Mouse (Mus musculus): ENCODE measurements around the gene Alg14. TPM values are rescaled to one million over a fixed set of nuclear protein-coding genes. Genes with fewer than 3 reads are reported as not detected.
A peak's percentile ranks its signal among the peaks of the same experiment; 100 is the strongest.

Alg14 gene
- total RNA-seq, 1 experiment from 2014 or later: 24.4 TPM

GRCm38 (mm10) chr3:121348792-121349191, 57.2 kb downstream of the Alg14 start:
- ATAC-seq (replicated peaks in 1 of 2; ENCODE audit: insufficient read depth in 1 of 2, low FRiP score in 2 of 2, low TSS enrichment in 1 of 2, low read depth in 1 of 2, poor library complexity in 2 of 2, severe bottlenecking in 2 of 2): no peak

GRCm38 (mm10) chr3:121349334-121350169, 58.0 kb downstream of the Alg14 start:
- no peak for ATAC-seq (replicated peaks in 1 of 2; ENCODE audit: insufficient read depth in 1 of 2, low FRiP score in 2 of 2, low TSS enrichment in 1 of 2, low read depth in 1 of 2, poor library complexity in 2 of 2, severe bottlenecking in 2 of 2)

DNA sequence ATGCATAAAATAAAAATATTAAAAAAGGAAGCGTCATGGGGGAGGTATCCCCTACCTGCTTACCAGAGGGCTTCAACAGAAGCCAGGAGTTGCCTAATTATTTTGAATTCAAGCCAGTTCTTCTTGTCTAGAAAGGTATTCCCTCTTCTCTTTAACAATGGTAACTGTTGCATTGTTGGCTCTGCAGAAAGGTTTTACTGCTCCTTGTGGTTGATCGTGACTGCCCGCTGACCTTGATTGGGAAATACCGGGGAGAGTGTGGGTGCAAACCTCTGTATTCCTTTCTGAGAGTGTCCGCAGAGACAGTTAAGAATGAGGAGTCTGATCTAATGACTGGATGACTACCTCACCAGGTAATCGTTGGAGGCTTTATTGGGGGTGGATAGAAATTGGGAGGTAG, 59.7 kb downstream of the Alg14 start:
- no peak for ATAC-seq (replicated peaks in 1 of 2; ENCODE audit: insufficient read depth in 1 of 2, low FRiP score in 2 of 2, low TSS enrichment in 1 of 2, low read depth in 1 of 2, poor library complexity in 2 of 2, severe bottlenecking in 2 of 2)

DNA sequence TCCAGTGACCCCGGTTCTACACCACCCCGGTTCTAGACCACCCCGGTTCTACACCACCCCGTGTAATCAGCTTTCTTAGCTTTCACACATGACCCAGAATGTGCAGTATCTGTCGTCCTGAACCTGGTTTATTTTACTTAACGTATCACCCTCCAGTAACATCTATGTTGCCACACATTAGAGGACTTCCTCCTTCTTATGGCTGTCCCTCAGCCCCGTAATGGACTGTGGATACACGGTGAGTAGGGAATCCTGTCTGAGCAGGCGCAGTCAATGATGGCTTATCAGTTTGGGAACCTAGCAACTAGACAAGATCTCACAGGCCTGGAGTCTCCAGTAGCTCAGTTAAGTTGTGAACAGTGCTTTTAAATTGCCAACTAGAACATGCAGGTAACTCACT, 62.7 kb downstream of the Alg14 start:
- ATAC-seq (replicated peaks in 1 of 2; ENCODE audit: insufficient read depth in 1 of 2, low FRiP score in 2 of 2, low TSS enrichment in 1 of 2, low read depth in 1 of 2, poor library complexity in 2 of 2, severe bottlenecking in 2 of 2): peak in 1 of 2 experiments; percentile 46; a peak in 1 of 4 replicates

DNA sequence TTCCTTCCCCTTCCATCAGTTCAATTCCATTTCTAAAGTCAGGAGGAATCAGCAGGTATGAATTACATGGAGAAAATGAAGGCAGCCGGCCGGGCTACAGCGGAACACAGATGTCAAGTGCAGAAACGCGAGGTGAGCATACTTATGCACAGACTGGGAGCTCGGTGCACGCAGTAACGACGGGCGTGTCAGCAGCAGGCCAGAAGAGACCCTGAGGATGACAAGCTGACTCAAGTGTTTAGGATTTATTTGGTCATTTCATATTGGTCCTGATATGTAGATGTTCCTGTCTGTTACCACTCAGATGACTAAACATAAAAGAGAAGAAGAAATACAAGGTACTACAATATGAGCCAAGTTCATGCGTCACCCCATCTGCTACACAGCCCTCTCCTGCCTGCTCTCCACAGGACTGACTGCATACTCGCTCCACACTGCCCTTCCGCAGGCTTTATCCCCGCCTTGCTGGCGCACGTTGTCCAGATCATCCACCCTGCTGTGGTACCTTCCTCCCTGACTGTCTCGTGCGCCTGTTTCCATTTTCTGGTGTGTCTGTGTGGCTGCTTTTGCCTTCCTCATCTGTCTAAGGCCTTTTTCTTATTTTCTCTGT, 63.4 kb downstream of the Alg14 start:
- peak; percentile 8 to 31; a peak in 1 of 4 replicates for ATAC-seq (replicated peaks in 1 of 2; ENCODE audit: insufficient read depth in 1 of 2, low FRiP score in 2 of 2, low TSS enrichment in 1 of 2, low read depth in 1 of 2, poor library complexity in 2 of 2, severe bottlenecking in 2 of 2)

- no peak for ATAC-seq (replicated peaks in 1 of 2; ENCODE audit: insufficient read depth in 1 of 2, low FRiP score in 2 of 2, low TSS enrichment in 1 of 2, low read depth in 1 of 2, poor library complexity in 2 of 2, severe bottlenecking in 2 of 2)
Measured at GRCm38 (mm10) chr3:121355569-121355968, 64.0 kb downstream of the Alg14 start.

DNA sequence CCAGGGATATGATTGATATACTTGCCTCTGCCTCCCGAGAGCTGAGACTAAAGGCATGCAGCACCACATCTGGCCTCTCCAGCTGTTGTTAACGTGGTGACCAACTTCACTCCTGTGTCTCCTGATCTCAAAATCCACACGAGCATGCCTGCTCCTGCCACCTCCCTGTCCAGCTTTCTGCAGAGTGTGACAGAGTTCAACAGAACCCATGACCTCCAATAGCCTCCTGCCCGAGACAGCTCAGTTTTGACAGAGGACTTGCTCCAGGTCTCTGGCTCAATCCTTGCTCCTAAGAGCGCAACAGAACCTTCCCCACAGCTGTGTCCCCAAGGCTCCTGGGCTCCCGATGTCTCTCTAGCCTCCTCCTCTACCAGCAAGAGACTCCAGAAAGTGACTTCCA, 64.5 kb downstream of the Alg14 start:
- ATAC-seq (replicated peaks in 1 of 2; ENCODE audit: insufficient read depth in 1 of 2, low FRiP score in 2 of 2, low TSS enrichment in 1 of 2, low read depth in 1 of 2, poor library complexity in 2 of 2, severe bottlenecking in 2 of 2): no peak

DNA sequence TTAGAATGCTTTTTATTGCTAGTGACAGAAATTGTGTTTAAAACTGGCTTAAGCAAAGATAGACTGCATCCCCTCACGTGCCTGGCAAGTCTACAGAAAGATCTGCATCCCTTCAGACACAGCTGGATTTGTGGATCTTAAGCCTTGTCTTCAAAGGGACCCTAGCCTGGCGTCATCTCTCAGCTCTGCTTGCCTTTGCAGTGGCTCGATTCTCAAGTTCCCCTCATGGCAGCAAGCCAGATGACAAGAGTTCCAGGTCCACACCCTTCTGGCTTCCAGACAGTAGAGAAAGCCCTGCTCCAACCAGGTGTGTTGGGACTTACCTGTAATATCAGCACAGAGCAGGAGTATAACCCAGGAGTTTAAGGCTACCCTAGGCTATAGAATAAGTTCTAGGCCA, 65.5 kb downstream of the Alg14 start:
- no peak for ATAC-seq (replicated peaks in 1 of 2; ENCODE audit: insufficient read depth in 1 of 2, low FRiP score in 2 of 2, low TSS enrichment in 1 of 2, low read depth in 1 of 2, poor library complexity in 2 of 2, severe bottlenecking in 2 of 2)

DNA sequence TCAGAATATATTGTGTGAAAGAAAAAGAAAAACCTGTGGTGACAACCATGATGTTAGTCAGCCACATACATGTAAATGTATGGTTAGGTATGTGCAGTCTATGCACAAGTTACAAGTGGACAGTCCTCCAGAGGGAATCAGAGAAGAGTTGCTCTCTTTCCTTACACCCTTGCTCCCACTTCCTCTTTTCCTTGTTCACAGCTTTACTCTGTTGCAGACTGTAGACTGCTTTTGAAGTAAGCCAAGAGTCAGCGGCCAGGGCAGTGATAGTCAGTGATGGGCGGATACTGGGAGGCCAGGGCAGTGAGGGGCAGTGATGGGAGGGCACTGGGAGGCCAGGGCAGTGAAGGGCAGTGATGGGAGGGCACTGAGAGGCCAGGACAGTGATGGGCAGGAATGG, 66.7 kb downstream of the Alg14 start:
- 0 out of 4 replicates have a peak, but pooled peaks of 1 of the 2 experiments have one; percentile 26 for ATAC-seq (replicated peaks in 1 of 2; ENCODE audit: insufficient read depth in 1 of 2, low FRiP score in 2 of 2, low TSS enrichment in 1 of 2, low read depth in 1 of 2, poor library complexity in 2 of 2, severe bottlenecking in 2 of 2)

DNA sequence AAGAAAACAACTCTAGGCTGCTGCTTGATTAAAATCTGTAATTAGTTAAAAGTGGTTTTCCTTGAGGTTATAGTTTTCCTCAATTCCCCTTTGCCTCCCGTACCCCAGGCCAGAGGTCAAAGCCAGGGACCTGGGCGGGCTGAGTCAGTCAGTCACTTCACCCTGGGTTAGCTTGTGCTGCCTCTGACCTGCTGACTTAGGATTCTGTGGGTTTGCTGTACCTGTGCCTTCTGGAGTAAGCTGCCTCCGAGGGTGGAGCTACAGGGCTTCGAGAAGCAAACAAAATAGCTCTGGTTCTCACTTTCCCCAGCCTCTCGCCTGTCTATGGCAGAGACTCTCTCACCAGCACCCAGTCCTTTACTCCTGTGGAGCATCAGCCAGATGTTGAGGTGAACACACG, 67.3 kb downstream of the Alg14 start:
- ATAC-seq (replicated peaks in 1 of 2; ENCODE audit: insufficient read depth in 1 of 2, low FRiP score in 2 of 2, low TSS enrichment in 1 of 2, low read depth in 1 of 2, poor library complexity in 2 of 2, severe bottlenecking in 2 of 2): no peak

GRCm38 (mm10) chr3:121359272-121359671, 67.7 kb downstream of the Alg14 start:
- no peak for ATAC-seq (replicated peaks in 1 of 2; ENCODE audit: insufficient read depth in 1 of 2, low FRiP score in 2 of 2, low TSS enrichment in 1 of 2, low read depth in 1 of 2, poor library complexity in 2 of 2, severe bottlenecking in 2 of 2)

DNA sequence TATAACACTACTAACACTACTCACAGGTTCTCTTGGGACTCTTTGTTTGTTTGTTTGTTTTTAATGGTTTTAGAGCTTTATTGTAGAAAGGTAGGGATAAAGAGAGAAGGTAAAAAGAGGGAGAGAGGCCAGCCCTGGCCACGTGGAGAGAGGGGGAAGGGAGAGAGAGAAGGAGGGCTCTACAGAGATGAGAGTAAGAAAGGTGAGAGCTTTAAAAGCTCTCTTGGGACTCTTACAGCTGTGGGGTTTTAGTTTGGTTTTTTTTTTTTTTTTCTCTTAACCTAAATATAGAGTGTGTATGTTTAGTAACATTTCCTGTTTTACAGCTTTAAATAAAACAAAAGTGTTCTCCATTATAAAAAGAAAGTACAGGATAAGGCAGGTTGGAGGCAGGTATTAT, 70.4 kb downstream of the Alg14 start:
- no peak for ATAC-seq (replicated peaks in 1 of 2; ENCODE audit: insufficient read depth in 1 of 2, low FRiP score in 2 of 2, low TSS enrichment in 1 of 2, low read depth in 1 of 2, poor library complexity in 2 of 2, severe bottlenecking in 2 of 2)

DNA sequence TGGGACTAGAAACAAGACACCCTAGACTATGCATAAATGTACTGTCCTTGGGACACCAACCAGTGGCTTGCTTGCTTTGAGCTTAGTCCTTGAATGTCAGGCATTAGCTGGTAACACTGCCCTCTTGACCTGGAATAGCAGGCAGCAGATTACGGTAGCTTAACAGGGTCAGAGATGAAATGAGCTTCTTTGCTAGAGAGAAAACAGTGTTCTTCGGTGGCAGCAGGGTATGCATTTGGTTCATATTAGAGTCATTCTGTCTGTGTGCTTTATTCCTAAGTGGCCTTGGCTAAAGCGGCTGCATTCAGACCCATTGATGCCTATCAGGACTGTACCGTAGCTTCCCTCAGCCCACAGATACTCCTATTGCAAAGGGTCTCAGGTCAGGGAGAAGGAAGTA, 72.8 kb downstream of the Alg14 start:
- ATAC-seq (replicated peaks in 1 of 2; ENCODE audit: insufficient read depth in 1 of 2, low FRiP score in 2 of 2, low TSS enrichment in 1 of 2, low read depth in 1 of 2, poor library complexity in 2 of 2, severe bottlenecking in 2 of 2): no peak

DNA sequence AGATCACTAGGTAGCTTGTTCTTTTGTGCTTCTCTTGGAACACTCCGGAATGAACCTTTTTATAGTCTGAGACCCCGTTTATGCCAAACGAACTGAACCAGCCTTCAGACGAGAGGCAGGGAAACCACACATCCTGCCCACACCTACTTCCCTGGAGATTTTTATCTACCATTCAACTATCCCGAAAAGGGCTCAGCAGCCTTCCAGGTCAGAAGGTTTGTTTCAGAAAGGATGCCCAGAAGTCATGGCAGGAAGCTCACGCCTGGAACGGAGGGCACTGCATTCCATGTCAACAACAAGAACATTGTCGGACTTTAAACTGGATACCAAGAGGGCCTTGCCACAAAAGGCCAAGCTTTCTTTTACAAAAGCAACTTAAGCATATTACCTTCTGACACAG, 73.6 kb downstream of the Alg14 start:
- no peak for ATAC-seq (replicated peaks in 1 of 2; ENCODE audit: insufficient read depth in 1 of 2, low FRiP score in 2 of 2, low TSS enrichment in 1 of 2, low read depth in 1 of 2, poor library complexity in 2 of 2, severe bottlenecking in 2 of 2)

DNA sequence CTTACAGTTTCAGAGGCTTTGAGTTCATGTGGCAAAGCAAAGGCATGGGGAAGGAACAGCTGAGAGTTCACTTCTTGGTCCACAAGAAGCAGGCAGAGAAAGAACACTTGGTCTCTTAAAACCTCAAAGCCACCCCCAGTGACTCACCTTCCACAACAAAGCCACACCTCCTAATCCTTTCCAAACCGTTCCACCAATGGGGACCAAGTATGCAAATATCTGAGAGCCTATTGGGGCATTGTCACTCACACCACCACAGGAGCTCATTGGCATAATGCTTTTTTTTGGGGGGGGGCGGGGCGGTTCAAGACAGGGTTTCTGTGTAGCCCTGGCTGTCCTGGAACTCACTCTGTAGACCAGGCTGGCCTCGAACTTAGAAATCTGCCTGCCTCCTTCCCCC, 77.0 kb downstream of the Alg14 start:
- no peak for ATAC-seq (replicated peaks in 1 of 2; ENCODE audit: insufficient read depth in 1 of 2, low FRiP score in 2 of 2, low TSS enrichment in 1 of 2, low read depth in 1 of 2, poor library complexity in 2 of 2, severe bottlenecking in 2 of 2)

- peak; percentile 84 to 90 for ATAC-seq (replicated peaks in 1 of 2; ENCODE audit: insufficient read depth in 1 of 2, low FRiP score in 2 of 2, low TSS enrichment in 1 of 2, low read depth in 1 of 2, poor library complexity in 2 of 2, severe bottlenecking in 2 of 2)
Measured at GRCm38 (mm10) chr3:121369517-121369916, 77.9 kb downstream of the Alg14 start.

DNA sequence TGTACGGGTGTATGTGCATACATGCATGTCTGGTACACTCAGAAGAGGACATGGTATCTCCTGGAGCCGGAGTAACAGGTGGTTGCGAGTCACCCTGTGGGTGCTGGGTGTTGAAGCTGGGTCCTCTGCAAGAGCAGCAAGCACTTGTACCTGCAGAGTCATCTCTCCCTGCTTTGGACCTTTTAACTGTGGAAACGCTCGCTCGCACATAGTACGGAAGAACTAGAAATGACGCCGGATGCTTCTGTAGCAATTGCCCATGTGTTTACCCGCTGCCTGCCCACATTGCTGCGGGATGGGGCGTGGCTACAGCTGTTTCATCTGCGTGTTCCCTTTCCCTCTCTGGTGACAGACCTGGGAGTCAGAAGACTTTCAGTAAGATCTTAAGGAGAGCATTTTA, 78.7 kb downstream of the Alg14 start:
- ATAC-seq (replicated peaks in 1 of 2; ENCODE audit: insufficient read depth in 1 of 2, low FRiP score in 2 of 2, low TSS enrichment in 1 of 2, low read depth in 1 of 2, poor library complexity in 2 of 2, severe bottlenecking in 2 of 2): peak; percentile 61 to 71

DNA sequence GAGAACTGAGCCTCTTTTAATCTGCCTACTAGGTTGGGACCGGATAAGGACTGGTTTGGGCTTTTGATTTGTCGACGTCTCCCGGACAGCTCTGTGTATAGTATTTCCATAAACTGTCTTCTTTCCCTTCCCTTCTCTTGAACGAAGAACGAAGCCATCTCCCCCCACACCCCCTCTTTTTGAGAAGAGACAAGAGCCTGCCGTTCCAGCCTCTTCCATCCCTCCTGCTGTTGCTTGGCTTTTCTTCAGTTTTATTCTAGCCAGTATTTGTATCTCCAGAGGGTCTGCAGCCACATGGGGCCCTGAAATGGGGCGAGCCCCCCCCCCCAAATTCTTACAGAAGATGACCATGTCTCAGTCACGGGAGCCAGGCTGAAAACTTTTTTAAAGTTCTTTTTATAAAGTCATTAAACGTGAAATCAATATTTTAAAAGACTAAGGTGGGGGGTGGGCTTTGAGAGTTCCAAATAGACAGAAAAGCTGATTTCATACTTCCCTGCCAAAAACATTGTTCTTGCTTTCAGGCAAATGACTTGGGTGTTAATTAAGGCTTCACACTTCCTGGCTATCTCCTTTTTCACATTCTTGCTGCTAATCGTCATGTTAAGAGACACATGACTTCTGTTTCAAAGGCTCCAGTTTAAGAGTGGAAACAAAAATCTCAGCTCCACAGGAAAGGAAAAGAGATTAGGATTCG, 79.4 kb downstream of the Alg14 start:
- ATAC-seq (replicated peaks in 1 of 2; ENCODE audit: insufficient read depth in 1 of 2, low FRiP score in 2 of 2, low TSS enrichment in 1 of 2, low read depth in 1 of 2, poor library complexity in 2 of 2, severe bottlenecking in 2 of 2): no peak
